Mouse (Mus musculus): ENCODE measurements around the gene Hand1. TPM values are rescaled to one million over a fixed set of nuclear protein-coding genes. Genes with fewer than 3 reads are reported as not detected.

The Hand1 gene
- polyA plus RNA-seq, 1 experiment = 1.4 TPM

DNA sequence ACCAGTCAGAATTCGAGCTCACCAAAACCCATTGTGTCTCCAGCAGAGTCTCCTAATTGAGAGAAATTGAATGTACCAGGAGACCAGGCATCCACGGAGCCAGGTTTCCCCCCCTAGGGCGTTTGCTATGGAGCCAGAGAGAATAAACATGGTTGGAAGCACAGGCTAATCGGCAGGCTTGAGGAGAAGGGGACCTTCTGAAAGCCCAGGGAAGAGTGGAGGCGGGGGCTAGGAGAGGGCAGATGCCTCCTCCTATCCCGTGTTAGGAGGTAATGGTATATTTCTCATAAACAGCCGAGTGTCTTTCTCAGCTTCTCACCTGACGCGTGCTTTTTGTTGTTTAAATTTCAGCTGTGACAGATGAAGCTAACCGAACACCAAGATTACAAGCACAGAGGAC is 8.4 kb upstream of the Hand1 start:
- DNase-seq = no peak
- no peaks in the 10 kb centered on the region for H3K4me1 ChIP-seq (ENCODE audit: control insufficient read depth, insufficient read depth, low read length)
- WGBS = 25% methylated on average over 10 of the region's 10 CpGs
- no peak overlapping the region for H3K4me3 ChIP-seq (ENCODE audit: insufficient read depth, low read depth, low read length)
- TF ChIP-seq POLR2A (IDR thresholded peaks at IDR 0.05; ENCODE audit: low read depth, low read length) (no peak), CTCF (conservative IDR thresholded peaks at IDR 0.05; ENCODE audit: insufficient read depth, insufficient read length, low read depth, low read length) (no peak)
- no peak overlapping the region for H3K27ac ChIP-seq (ENCODE audit: insufficient read depth, low read depth, low read length)
- no peaks in the 10 kb centered on the region for H3K36me3 ChIP-seq (ENCODE audit: control insufficient read depth, insufficient read depth, low read length)
- H3K27me3 ChIP-seq (replicated peaks; ENCODE audit: control insufficient read depth, insufficient read depth, low read length) = no peaks in the 10 kb centered on the region; the same call in 1 of the 2 replicates

DNA sequence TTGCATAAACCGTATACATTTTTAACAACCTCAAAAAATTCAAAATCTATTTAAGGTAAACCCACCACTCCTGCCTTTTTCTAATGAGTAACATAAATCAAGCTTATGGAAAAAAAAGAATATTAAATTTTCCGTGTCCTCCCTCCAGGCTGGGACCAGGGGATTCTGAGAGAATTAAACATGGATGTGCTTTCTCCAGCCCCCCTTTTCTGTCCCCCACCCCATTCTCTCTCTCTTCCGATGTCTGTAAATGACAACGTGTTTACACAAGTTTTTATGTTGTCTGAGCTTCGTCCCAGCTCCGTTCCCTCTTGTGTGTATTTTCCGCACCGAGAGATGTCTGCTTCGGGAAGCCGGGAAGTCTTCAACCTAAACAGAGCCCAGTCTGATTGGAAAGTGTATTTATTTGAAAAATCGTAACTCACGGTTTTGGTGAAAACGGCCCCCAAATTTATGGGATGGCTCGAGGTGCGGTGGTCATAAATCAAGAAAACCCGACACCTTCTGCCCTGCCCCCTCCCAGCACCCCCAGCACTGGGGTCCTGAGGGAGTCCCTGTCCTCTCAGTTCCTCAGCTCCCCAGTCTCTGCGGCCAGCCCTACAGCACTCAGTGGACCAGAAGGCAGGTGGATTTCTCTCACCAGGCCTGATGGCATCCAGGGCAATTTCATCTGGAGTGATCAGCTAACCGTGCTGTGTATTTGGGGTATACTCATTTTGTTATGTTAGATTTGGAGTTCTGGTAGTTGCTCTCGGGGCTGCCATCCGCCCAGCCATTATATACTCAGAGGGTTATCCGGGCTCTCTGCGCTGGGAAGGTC is 5.5 kb upstream of the Hand1 start:
- H3K27me3 ChIP-seq (replicated peaks; ENCODE audit: control insufficient read depth, insufficient read depth, low read length) = no peaks in the 10 kb centered on the region; the same call in 1 of the 2 replicates

DNA sequence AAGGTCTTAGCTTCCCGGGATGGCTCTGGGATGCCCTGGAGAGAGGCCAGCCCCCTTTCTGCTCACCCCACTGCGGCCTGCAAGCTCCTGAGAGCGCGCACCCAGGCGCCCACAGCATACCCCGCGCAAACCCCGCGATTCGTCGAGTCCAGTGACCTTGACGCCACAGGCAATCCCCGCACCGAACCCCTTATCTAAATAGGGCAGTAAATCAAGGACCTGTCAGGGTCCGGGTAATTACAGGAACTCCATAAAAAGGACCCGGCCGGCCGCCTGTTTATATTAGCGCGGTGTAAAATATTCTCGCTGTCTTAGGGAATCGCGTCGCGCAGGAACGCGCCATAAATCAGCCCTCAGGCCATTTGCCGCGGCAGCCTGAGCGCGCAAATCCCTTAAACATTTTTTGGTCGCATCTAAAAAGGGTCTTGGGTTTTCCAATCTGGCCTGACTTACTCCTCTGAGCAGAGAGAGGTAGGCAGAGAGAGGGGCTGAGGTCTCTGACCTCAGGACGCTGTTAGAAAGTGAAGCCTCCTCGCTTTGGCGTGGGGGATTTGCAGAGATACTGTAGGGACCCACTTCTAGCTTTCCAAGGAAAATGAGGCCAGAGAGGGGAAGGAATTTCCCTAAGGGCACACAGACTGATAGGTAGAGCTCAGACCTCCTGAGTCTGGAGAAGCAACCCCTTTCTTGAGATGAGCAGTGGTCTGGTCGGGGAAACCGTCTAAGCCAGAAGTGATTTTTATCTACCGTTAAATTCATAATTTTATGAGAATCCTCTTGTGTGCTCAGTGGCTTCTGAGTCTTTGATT is 4.5 kb upstream of the Hand1 start:
- Histone ChIP-seq H3K4me3 (ENCODE audit: insufficient read depth, low read depth, low read length) (no peak overlapping the region), H3K27ac (ENCODE audit: insufficient read depth, low read depth, low read length) (no peak overlapping the region), H3K4me1 (ENCODE audit: control insufficient read depth, insufficient read depth, low read length) (no peaks in the 10 kb centered on the region), H3K27me3 (replicated peaks; ENCODE audit: control insufficient read depth, insufficient read depth, low read length) (no peaks in the 10 kb centered on the region; the same call in 1 of the 2 replicates), H3K36me3 (ENCODE audit: control insufficient read depth, insufficient read depth, low read length) (no peaks in the 10 kb centered on the region)
- 3% methylated on average over 38 of the region's 38 CpGs for WGBS
- TF ChIP-seq CTCF (conservative IDR thresholded peaks at IDR 0.05; ENCODE audit: insufficient read depth, insufficient read length, low read depth, low read length) (no peak), POLR2A (IDR thresholded peaks at IDR 0.05; ENCODE audit: low read depth, low read length) (no peak)
- no peak for DNase-seq

More for the DNA sequence above, 5.5 kb upstream of the Hand1 start:
- H3K4me3 ChIP-seq (ENCODE audit: insufficient read depth, low read depth, low read length) = no peak overlapping the region
- no peaks in the 10 kb centered on the region for H3K36me3 ChIP-seq (ENCODE audit: control insufficient read depth, insufficient read depth, low read length)
- TF ChIP-seq POLR2A (IDR thresholded peaks at IDR 0.05; ENCODE audit: low read depth, low read length) (no peak), CTCF (conservative IDR thresholded peaks at IDR 0.05; ENCODE audit: insufficient read depth, insufficient read length, low read depth, low read length) (no peak)
- DNase-seq = no peak
- 15% methylated on average over 22 of the region's 22 CpGs for WGBS
- no peak overlapping the region for H3K27ac ChIP-seq (ENCODE audit: insufficient read depth, low read depth, low read length)
- H3K4me1 ChIP-seq (ENCODE audit: control insufficient read depth, insufficient read depth, low read length) = no peaks in the 10 kb centered on the region

DNA sequence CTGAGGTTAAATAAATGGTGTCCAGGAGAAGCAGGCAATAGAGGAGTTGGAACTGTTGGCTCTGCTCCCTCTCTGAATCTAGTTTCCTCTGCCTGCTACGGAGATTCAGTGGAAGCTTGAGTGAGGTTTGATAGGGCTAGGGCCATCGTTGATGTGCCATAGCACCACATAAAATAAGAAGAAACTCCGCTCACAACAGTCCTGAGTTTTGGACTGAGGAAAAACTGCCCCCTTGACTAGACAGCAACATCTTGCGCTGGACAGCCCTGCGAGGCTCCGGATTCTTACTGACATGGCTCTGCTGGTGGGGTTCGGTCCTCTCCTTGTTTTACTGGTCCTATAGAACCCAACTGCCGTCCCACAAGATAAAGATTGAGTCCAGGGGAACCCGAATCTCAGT is 3.8 kb upstream of the Hand1 start:
- no peak for DNase-seq
- H3K27ac ChIP-seq (ENCODE audit: insufficient read depth, low read depth, low read length) = no peak overlapping the region
- TF ChIP-seq CTCF (conservative IDR thresholded peaks at IDR 0.05; ENCODE audit: insufficient read depth, insufficient read length, low read depth, low read length) = no peak
- TF ChIP-seq POLR2A (IDR thresholded peaks at IDR 0.05; ENCODE audit: low read depth, low read length) = no peak
- no peaks in the 10 kb centered on the region for H3K36me3 ChIP-seq (ENCODE audit: control insufficient read depth, insufficient read depth, low read length)
- no peaks in the 10 kb centered on the region; the same call in 1 of the 2 replicates for H3K27me3 ChIP-seq (replicated peaks; ENCODE audit: control insufficient read depth, insufficient read depth, low read length)
- H3K4me3 ChIP-seq (ENCODE audit: insufficient read depth, low read depth, low read length) = no peak overlapping the region
- no peaks in the 10 kb centered on the region for H3K4me1 ChIP-seq (ENCODE audit: control insufficient read depth, insufficient read depth, low read length)
- WGBS = 19% methylated on average over 9 of the region's 9 CpGs

DNA sequence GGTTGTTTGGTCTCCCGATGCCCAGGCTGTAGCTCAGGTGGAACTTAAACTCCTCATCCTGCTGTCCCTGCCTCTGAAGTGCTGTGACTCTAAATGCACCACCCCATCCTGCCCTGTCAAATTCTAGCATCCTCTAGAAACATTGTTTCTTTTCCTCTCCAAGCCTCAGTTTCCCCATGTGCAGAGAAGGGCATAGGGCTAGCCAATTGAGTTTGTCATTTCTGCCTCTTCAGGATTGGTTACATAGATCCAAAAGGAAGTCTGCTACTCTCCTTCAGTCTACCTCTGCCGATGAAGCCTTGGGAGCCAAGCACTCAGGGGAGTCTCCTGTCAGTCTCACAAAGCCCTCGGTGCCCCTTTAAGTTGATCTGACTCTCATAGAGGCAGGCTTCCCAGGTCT is 3.3 kb upstream of the Hand1 start:
- TF ChIP-seq POLR2A (IDR thresholded peaks at IDR 0.05; ENCODE audit: low read depth, low read length) (no peak), CTCF (conservative IDR thresholded peaks at IDR 0.05; ENCODE audit: insufficient read depth, insufficient read length, low read depth, low read length) (no peak)
- 29% methylated on average over 3 of the region's 3 CpGs for WGBS

DNA sequence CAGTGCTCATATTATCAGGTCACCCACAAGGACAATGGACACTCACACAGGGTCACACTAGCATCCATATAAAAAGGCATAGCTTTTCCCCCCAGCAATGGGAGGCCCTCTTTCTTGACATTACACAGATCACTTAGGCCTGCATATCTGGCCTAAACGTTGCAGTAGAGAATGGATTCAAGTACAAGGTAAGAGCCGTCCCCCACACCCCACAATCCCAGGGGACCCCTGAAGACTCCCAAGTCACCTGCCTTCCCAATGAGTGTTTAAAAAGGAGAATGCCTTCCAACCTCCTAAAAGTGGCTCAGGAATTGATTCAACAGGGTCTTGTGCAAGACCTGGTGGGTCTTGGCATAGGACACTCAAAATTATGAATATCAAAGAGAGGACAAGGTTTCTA is 2.7 kb upstream of the Hand1 start:
- TF ChIP-seq POLR2A (IDR thresholded peaks at IDR 0.05; ENCODE audit: low read depth, low read length) (no peak), CTCF (conservative IDR thresholded peaks at IDR 0.05; ENCODE audit: insufficient read depth, insufficient read length, low read depth, low read length) (no peak)
- Histone ChIP-seq H3K27ac (ENCODE audit: insufficient read depth, low read depth, low read length) (no peak overlapping the region), H3K4me3 (ENCODE audit: insufficient read depth, low read depth, low read length) (no peak overlapping the region), H3K36me3 (ENCODE audit: control insufficient read depth, insufficient read depth, low read length) (no peaks in the 10 kb centered on the region), H3K27me3 (replicated peaks; ENCODE audit: control insufficient read depth, insufficient read depth, low read length) (no peaks in the 10 kb centered on the region; the same call in 1 of the 2 replicates), H3K4me1 (ENCODE audit: control insufficient read depth, insufficient read depth, low read length) (no peaks in the 10 kb centered on the region)
- WGBS = 45% methylated on average over 2 of the region's 2 CpGs
- DNase-seq = no peak

More for the DNA sequence above, 3.3 kb upstream of the Hand1 start:
- no peaks in the 10 kb centered on the region for H3K4me1 ChIP-seq (ENCODE audit: control insufficient read depth, insufficient read depth, low read length)
- no peaks in the 10 kb centered on the region for H3K36me3 ChIP-seq (ENCODE audit: control insufficient read depth, insufficient read depth, low read length)
- no peaks in the 10 kb centered on the region; the same call in 1 of the 2 replicates for H3K27me3 ChIP-seq (replicated peaks; ENCODE audit: control insufficient read depth, insufficient read depth, low read length)
- no peak for DNase-seq
- H3K4me3 ChIP-seq (ENCODE audit: insufficient read depth, low read depth, low read length) = no peak overlapping the region
- H3K27ac ChIP-seq (ENCODE audit: insufficient read depth, low read depth, low read length) = no peak overlapping the region

DNA sequence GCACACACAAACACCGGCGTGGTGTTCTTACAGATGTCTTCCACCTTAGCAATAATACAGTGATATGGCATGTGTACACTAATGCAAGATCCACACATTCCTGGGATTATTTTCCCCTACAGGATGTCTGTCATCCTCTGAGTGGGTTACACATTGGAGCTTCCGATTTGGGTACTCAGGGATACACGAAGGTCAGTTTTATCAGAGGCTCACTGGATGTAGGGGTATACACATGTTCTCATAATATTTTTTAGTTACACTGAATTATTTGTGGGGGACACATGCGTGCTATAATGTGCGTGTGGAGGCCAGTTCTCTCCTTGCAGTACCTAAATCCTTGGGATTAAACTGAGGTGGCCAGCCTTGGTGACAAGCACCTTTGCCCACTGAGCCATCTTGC is 1.4 kb upstream of the Hand1 start:
- Histone ChIP-seq H3K36me3 (ENCODE audit: control insufficient read depth, insufficient read depth, low read length) (no peaks in the 10 kb centered on the region), H3K4me3 (ENCODE audit: insufficient read depth, low read depth, low read length) (no peak overlapping the region), H3K4me1 (ENCODE audit: control insufficient read depth, insufficient read depth, low read length) (no peaks in the 10 kb centered on the region), H3K27me3 (replicated peaks; ENCODE audit: control insufficient read depth, insufficient read depth, low read length) (peaks cover 2% of the 10 kb centered on the region; the same call in 1 of the 2 replicates), H3K27ac (ENCODE audit: insufficient read depth, low read depth, low read length) (no peak overlapping the region)
- no peak for DNase-seq
- TF ChIP-seq POLR2A (IDR thresholded peaks at IDR 0.05; ENCODE audit: low read depth, low read length) (no peak), CTCF (conservative IDR thresholded peaks at IDR 0.05; ENCODE audit: insufficient read depth, insufficient read length, low read depth, low read length) (no peak)
- 25% methylated on average over 6 of the region's 6 CpGs for WGBS

All from kidney, adult 2 months (tissue).